21 mouse cellular contexts compared by ENCODE assay signal in genomic region chr14:75983891-75984290, GRCm38 (mm10).
"Had no signal": no experiment of that assay in that cellular context is flagged by ENCODE, and none has a peak within 500 bp of the region (broad histone marks: within the 10 kb centered on the region; RNA-seq: fewer than 3 reads in every experiment).

No protein-coding gene starts in this region.

- H3K4me3 ChIP-seq: lung, embryonic 15.5 days; megakaryocyte, embryonic 14.5 days; midbrain, embryonic 10.5 days; midbrain, embryonic 13.5 days; neural tube, embryonic 12.5 days; stomach, embryonic 15.5 days had no signal

- H3K27me3 ChIP-seq: lung, embryonic 15.5 days; megakaryocyte, embryonic 14.5 days; midbrain, embryonic 13.5 days; neural tube, embryonic 12.5 days; stomach, embryonic 15.5 days had no signal

- H3K4me2 ChIP-seq: liver, embryonic 11.5 days; lung, embryonic 15.5 days; midbrain, embryonic 13.5 days; neural tube, embryonic 12.5 days; stomach, embryonic 15.5 days had no signal

- DNase-seq: kidney, adult 18-20 months; kidney, adult 9 months; kidney, postnatal 14 days; kidney, postnatal 4 days; layer of hippocampus, postnatal 36 days; liver, postnatal 0 days; lung, postnatal 10 days; lung, postnatal 36 days; retina, postnatal 1 day; right cerebral cortex, postnatal 25 days; spleen, adult 18-20 months; thymus, postnatal 25 days had no signal

- H3K4me1 ChIP-seq: lung, embryonic 15.5 days; stomach, embryonic 15.5 days had no signal

- H3K36me3 ChIP-seq: lung, embryonic 15.5 days; midbrain, embryonic 13.5 days; neural tube, embryonic 12.5 days; stomach, embryonic 15.5 days had no signal

- H3K9me3 ChIP-seq: lung, embryonic 15.5 days; megakaryocyte, embryonic 14.5 days; midbrain, embryonic 10.5 days; midbrain, embryonic 13.5 days; neural tube, embryonic 12.5 days; stomach, embryonic 15.5 days had no signal

- H3K9ac ChIP-seq: liver, embryonic 14.5 days; liver, postnatal 0 days; lung, embryonic 15.5 days; midbrain, embryonic 13.5 days; neural tube, embryonic 12.5 days; stomach, embryonic 15.5 days had no signal

- ATAC-seq: intestine, embryonic 16.5 days; liver, postnatal 0 days; midbrain, embryonic 13.5 days had no signal

- H3K27ac ChIP-seq: liver, embryonic 14.5 days; lung, embryonic 15.5 days; midbrain, embryonic 10.5 days; midbrain, embryonic 13.5 days; neural tube, embryonic 12.5 days; stomach, embryonic 15.5 days had no signal
